Mouse (Mus musculus) liver, postnatal 0 days (tissue): ENCODE measurements at regions not wholly inside any gene's neighbourhood (a gene's known extent, or its start where the extent isn't known, plus 50 kb on each side); places are given as distances from the start of the nearest gene placed in this dataset.

Experiments used
- CTCF ChIP-seq: sonication (generic); IDR thresholded peaks from 2 replicates; pipeline ENCODE4 v1.5.1; 2016; ENCODE audit warnings: antibody characterized with exemption, low read depth
- EP300 ChIP-seq: IDR thresholded peaks from 2 replicates; pipeline ENCODE4 v1.6.1; 2016; ENCODE audit warnings: antibody characterized with exemption, low read depth, mild to moderate bottlenecking

DNA sequence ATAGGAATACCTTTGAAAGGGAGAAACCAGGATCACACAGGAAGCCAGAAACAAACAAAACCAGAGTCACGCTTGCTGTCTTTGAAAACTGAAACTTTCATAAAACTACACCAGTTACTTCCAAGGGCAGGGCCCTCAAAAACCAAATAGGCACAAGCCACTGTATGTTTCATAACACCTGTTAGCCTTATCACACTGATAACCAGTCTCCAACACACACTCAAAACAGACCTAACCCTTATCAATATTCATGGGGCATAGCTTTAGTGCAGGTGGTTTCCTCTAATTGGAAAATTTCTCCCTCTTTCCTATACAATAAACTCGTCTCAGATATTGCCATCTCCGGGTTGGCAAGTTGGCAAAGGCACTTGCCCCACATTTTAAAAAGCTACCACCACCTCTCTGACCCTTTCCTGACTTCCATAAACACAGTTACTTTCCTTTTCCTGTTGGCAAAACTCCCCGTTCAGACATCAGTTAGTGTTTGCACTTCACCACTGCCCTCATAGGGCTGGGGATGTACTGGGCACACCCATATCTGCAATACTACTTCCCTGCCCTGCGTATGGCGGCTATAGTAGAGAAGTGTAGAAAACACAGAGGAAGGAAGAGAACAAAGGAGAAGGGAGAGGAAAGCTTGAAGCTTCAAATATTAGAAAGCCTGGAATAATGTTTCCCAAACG is 169.1 kb upstream of the Col8a1 start:
- no peak for TF ChIP-seq EP300
- no peak for TF ChIP-seq CTCF
